Mouse (Mus musculus) embryonic fibroblast, embryonic 13.5 days (primary cell): Measurements from ENCODE around the gene Igfbp2.

Experiments used
- CTCF ChIP-seq: IDR thresholded peaks from 2 replicates; pipeline ENCODE4 v1.5.1; 2011; ENCODE audit warnings: mild to moderate bottlenecking, control low read depth, low read length, moderate library complexity, borderline replicate concordance; ENCODE audit not compliant: insufficient read depth
- POLR2A ChIP-seq: IDR thresholded peaks from 2 replicates; pipeline ENCODE4 v1.6.1; 2011; ENCODE audit warnings: low read depth, mild to moderate bottlenecking, control low read depth, low read length, moderate library complexity

DNA sequence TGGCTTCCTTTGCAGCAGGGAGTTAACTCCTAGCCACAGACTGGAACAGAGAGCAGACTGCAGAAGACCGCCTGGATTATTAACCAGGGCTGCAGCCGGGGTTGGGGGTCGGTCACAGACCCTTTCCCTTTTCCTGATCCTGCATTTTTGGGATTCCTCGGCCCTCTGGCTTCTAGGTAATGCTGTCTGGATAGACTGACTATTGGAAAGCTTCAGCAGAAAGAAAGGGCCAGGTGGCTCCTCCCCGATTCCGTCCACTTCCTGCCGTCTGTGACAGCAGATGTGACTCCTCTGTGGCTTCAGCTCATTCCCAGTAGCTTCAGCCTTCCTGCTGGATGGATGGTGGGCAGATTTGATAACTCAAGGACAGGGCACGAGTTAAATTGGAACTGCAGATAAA, 19.3 kb upstream of the Igfbp2 start:
- no peak for TF ChIP-seq CTCF
- TF ChIP-seq POLR2A, result no peak
